Mouse (Mus musculus) CD4-positive helper T cell, adult 2 months (primary cell): ENCODE results near the gene Lmod3.
"Not testable (repeated sequence)": the region's sequence is repeated elsewhere in the genome, so short reads cannot be mapped to it uniquely, and the experiment has no call there.

Experiments
- DNase-seq: peaks from one replicate; pipeline ENCODE4 v3.0.0-alpha.2; 2012; ENCODE audit warnings: low read depth, missing footprints, low spot score

The Lmod3 gene

DNA sequence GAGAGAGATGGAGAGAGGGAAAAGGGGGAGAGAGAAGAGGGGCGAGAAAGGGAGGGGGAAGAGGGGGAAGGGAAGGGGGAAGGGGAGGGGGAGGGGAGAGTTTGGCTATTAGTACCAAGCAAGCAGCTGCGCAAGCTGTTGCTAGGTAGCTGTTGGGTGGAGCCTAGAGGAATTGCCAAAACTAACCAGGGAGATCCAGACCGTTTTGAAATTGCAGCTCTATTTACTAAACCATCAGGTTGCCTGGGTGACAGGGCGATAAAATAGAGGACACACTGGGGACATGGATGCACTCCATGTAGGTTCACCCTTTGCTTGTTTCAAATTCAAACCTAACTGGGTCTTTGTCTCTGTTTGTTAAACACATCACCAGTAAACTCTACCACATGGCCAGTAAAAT lies 23.8 kb upstream of the Lmod3 start:
- DNase-seq: no peak

DNA sequence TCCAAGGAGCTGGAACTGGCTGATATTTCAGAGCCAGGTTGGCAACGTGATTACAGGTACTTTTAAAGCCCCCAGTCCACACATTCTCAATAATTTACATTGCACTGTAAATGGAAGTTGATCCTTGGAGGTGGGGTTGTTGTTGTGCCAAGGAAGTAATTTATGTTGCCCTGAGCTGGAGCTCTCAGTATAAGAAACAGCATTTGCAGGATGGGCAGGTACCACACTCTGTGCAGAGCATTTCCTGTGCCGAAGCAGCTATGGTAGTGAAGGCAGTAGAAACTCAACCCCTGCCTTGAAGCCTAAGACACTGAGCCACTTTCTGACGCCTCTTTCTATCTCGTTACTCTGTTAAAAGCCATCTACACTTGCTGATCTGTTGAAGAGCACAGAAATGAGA lies 23.2 kb upstream of the Lmod3 start:
- DNase-seq: peak; percentile 20

- no peak for DNase-seq
Measured at GRCm38 (mm10) chr6:97273777-97274176, 21.2 kb upstream of the Lmod3 start.

DNA sequence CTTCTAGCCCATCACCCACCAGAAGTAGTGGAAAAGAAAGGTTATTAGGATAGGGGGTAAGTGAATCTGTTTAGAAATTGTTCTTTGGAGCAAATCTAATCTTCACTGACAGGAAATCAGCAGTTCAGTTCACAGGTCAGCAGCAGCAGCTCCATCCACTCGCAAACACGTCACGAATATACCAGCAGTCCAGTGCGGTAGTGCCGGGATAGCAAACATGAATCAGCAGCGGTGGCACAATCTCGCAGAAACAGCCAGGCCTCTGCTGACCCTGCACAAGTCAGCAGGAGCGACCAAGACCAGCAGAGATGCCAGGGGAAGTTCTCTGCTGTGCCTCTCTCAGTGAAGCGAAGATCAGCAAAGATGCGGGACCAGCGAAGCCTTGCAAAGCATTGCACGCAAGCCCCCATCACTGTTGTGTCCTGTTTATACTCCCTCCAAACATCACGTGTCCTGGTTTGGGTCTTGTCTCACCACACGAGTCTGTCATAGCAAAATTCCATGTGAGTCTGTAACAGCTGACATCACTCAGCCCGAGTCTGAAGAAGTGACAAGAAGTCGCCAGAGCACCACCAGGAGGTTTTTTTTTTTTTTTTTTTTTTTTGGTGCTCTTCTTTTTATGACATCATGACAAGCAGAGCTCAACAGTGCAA lies 20.6 kb upstream of the Lmod3 start:
- no peak for DNase-seq

GRCm38 (mm10) chr6:97272349-97272748 lies 19.8 kb upstream of the Lmod3 start:
- DNase-seq: no peak

DNA sequence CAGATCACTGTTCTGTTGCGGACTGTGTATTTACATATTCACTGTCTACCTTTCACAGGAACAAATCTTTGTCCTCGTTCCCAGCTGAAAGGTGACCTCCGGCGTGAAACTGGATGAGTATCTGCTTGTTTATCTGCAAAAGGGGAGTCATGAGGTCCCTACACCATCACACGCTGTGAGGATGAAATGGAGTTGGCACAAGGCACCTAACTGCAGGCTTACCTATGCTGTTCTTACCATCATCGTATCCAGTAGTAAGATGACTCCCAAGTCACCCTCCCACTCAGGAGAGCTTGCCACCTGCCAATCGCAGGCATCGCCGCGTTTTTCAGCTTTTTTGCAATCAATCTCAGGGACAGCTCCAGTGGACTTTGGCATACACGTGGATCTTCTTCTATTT lies 17.0 kb upstream of the Lmod3 start:
- DNase-seq: no peak

DNA sequence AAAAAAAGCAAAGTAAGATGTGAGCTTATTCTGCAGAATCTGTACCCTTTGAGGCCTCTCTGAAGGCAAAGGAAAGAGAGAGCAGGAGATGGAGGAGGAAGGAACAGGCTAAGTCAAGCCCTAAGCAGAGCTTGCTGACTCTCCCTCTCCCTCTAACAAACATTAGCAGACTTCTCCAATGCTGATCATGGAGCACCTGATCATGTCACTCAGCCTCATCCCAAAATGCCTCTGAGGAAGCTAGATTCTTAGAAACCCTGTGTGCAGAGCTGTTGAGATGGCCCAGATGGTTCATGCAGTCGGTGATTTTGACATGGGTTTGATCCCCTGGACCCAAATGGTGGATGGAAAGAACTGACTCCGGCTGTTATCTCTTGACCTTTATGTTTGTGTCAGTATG lies 14.6 kb upstream of the Lmod3 start:
- no peak for DNase-seq

- no peak for DNase-seq
Measured at GRCm38 (mm10) chr6:97266661-97267060, 14.1 kb upstream of the Lmod3 start.

- no peak for DNase-seq
Measured at GRCm38 (mm10) chr6:97265705-97266104, 13.1 kb upstream of the Lmod3 start.

DNA sequence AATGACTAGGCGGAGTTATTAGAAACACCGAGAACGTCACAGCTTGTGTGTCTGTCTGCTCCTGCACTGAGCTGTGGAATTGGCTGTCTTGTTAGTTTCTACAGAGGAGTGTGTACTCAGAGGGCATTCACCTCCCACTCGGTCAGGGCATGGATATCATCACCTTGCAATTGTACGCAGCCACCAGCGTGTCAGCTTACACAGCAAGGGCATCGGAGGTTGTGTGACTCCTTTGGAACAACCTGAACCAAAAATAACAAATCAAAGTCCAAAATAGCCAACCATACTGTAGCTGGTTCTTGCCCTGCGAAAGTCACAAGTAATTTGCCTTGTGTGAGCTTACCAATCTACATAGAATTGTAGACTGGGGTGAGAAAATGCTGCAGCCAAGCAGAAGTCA lies 12.7 kb upstream of the Lmod3 start:
- no peak for DNase-seq

GRCm38 (mm10) chr6:97263750-97264149 lies 11.2 kb upstream of the Lmod3 start:
- peak; percentile 26 for DNase-seq

- DNase-seq: no peak
Measured at GRCm38 (mm10) chr6:97262229-97262628, 9.7 kb upstream of the Lmod3 start.

DNA sequence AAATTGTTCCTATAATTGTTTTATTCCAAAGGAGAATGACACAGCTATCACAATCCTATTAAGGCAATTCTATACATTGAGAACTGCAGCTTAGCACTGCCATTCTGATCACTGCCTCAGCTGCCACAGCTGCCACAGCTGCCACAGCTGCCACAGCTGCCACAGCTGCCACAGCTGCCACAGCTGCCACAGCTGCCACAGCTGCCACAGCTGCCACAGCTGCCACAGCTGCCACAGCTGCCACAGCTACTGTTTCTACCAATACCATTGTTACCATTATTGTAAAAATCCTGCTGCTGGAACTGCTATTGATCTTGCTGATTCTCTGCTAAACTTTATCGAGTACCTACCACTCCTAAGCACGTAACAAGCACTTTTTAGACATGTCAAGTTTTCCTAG lies 7.4 kb upstream of the Lmod3 start:
- DNase-seq: not testable (repeated sequence)

DNA sequence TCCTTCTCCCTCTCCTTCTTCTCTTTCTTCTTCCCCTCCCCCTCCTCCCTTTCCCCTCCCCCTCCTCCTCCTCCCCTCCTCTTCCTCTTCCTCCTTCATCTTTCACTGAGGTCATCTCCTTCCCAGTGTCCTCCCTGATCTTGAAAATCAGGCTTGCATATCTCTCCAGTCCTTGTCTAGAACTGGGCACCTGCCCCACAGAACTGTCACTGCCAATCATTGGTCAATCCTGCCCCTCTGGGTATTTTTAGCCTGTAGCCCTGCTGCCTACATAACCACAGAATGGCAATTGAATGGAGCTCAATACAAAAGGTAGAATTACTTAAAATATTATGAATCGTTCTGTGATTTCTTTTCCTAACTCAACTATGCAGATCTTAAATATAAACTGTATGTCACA lies 5.9 kb upstream of the Lmod3 start:
- no peak for DNase-seq

GRCm38 (mm10) chr6:97252086-97252485 lies 473 bp downstream of the Lmod3 start:
- DNase-seq: no peak

DNA sequence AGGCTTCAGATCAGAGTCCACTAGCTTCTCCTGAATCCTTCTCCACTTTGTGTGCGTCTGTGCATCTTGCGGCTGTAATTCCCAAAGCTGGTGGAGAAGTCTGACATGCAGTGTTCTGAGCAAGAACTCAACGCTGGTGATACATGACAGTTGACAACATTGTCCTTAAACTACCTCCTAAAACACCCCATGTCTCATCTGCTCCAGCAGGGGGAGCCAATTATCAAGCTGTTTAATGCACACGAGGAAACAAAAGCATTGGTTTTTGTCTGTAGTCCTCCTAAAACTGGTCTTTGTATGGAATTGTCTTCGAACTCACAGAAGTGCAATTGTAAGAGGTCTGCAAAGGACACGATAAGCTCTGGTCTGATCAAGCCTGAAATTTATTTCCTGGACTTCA lies 1.6 kb downstream of the Lmod3 start:
- DNase-seq: peak; percentile 67

GRCm38 (mm10) chr6:97245200-97245599 lies 7.4 kb downstream of the Lmod3 start:
- DNase-seq: no peak

DNA sequence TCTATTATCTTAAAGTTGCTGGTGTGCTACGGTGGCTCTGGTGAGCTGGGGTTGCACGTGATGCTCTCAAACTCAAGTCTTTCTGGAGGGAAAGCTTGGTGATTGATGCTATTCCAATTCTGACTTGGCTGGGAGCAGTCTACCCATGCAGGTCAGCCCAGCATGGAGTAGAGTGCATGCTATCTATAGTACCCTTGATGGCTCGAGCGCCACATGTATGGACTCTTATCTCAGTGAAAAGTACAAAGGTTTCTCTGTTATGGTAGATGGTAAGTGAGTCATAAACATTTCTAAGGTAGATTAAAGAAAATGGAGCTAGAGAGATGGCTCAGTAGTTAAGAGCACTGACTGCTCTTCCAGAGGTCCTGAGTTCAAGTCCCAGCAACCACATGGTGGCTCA lies 10.0 kb downstream of the Lmod3 start:
- no peak for DNase-seq

- no peak for DNase-seq
Measured at GRCm38 (mm10) chr6:97240092-97240491, 12.5 kb downstream of the Lmod3 start.

DNA sequence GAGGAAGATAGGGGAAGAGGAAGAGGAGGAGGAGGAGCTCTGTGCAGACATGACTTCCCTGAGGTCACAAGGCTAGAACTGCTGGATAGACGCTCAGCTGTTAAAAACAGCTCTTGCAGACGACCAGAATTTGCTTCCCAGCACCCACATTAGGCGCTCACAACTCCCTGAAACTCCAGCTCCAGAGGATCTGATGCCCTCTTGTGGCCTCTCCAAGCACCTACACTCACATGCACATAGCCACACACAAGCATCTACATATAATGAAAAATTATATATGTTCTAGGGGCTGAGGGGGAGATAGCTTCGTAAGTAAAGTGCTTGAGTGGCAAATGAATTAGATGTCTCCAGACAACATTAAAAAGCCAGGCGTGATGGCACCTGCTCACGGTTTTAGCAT lies 13.2 kb downstream of the Lmod3 start:
- no peak for DNase-seq

GRCm38 (mm10) chr6:97236088-97236487 lies 16.5 kb downstream of the Lmod3 start:
- DNase-seq: no peak

- DNase-seq: peak; percentile 52
Measured at GRCm38 (mm10) chr6:97234911-97235668, 17.5 kb downstream of the Lmod3 start.

DNA sequence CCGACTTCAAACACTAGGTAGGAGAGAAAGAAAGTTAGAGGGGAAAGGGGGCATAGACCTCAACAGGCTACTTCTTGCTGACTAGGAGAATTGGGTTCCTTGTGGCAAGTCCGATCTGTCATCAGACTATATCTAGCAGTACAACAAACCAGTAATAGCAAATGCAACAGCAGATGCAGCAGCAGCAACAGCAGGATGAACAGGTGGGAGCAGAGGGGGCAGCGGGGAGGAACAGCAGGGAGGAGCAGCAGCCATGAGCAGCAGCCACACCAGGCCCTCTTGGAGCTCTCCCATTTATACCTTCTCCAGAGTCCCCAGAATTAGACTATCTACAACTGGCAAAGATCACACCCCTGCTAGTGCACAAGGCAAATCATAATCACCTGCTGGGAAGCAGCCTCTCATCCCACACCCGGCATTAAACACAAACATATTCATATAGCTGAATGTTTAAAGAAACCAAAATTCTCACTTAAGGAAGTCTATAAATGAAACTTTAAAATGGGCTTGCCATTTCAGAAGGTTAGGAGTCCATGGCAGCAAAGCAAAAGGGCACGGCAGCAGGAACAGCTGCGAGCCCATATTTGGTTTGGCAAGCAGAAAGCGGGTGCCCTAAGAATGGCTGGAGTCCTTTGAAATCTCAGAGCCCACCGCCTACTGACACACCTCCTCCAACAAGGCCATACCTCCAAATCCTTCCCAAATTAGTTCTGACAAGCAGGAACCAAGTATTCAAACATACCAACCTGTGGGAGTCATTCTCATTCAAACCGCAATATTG lies 25.3 kb downstream of the Lmod3 start:
- no peak for DNase-seq
